9 mouse cellular contexts compared by ENCODE assay signal in the genomic region with DNA sequence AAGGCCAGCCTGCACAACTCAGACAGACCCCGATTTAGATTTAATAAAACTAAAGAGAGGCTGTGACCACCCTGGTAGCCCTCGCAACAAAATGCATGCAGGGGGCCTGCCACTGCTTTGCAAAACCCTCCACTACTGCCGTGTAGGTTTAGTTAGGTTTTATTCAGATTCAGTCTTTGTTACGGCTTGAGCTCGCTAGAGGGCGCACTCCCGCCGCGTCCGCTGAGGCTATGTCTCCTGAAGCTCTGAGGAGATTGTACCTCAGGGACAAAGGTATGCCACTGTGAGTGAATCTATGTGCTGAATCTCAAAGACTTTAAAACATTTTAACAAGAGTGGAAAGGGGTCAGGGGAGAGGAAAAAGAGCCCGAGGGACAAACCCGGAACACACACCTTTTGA. TPM values are rescaled to one million over a fixed set of nuclear protein-coding genes. Genes with fewer than 3 reads are reported as not detected.
A peak's percentile ranks its signal among the peaks of the same experiment; 100 is the strongest.
DNase-seq lines count a peak whose midpoint lies in the region; ATAC-seq and TF ChIP-seq lines count a peak whose summit lies in the region.
"Had no signal": no experiment of that assay in that cellular context is flagged by ENCODE, and none has a peak within 500 bp of the region (broad histone marks: within the 10 kb centered on the region; RNA-seq: fewer than 3 reads in every experiment).

No protein-coding gene starts in this region.

- H3K9ac ChIP-seq in heart, postnatal 0 days (replicated peaks; ENCODE audit: low read depth, low read length) = no peak overlapping the region
- H3K9ac ChIP-seq in neural tube, embryonic 11.5 days (ENCODE audit: low read length) = no peak overlapping the region
- H3K9ac ChIP-seq: liver, embryonic 15.5 days had no signal

- H3K4me1 ChIP-seq in heart, postnatal 0 days (ENCODE audit: control insufficient read depth, insufficient read depth) = no peaks in the 10 kb centered on the region
- H3K4me1 ChIP-seq in E14TG2a.4 (replicated peaks; ENCODE audit: low read depth, low read length) = peaks cover 10% of the 10 kb centered on the region; the same call in 1 of the 2 replicates
- no peaks in the 10 kb centered on the region for H3K4me1 ChIP-seq in neural tube, embryonic 11.5 days (ENCODE audit: control insufficient read depth, insufficient read depth, low read length)
- H3K4me1 ChIP-seq: liver, embryonic 15.5 days had no signal

- no peak overlapping the region for H3K27ac ChIP-seq in heart, postnatal 0 days (ENCODE audit: low read depth)
- H3K27ac ChIP-seq in neural tube, embryonic 11.5 days (ENCODE audit: low read depth, low read length) = no peak overlapping the region
- H3K27ac ChIP-seq: liver, embryonic 15.5 days had no signal

- intact Hi-C loops in left cerebral cortex, postnatal 4 days (cut with DNase I) = no loop called here

- TF ChIP-seq CTCF in heart, postnatal 0 days (IDR thresholded peaks at IDR 0.05; ENCODE audit: low read depth) = peak; percentile 54
- TF ChIP-seq CTCF in E14TG2a.4 (conservative IDR thresholded peaks at IDR 0.05; ENCODE audit: low read length) = peak; percentile 48

- 18% methylated on average over 12 of the region's 12 CpGs for WGBS in heart, postnatal 0 days
- WGBS in neural tube, embryonic 11.5 days = 20% methylated on average over 12 of the region's 12 CpGs

- no peaks in the 10 kb centered on the region for H3K9me3 ChIP-seq in heart, postnatal 0 days (replicated peaks; ENCODE audit: control insufficient read depth, low read length)
- no peaks in the 10 kb centered on the region for H3K9me3 ChIP-seq in E14TG2a.4 (ENCODE audit: low read length)
- no peaks in the 10 kb centered on the region for H3K9me3 ChIP-seq in neural tube, embryonic 11.5 days (ENCODE audit: control insufficient read depth, low read length)
- H3K9me3 ChIP-seq: liver, embryonic 15.5 days had no signal

- no peak for TF ChIP-seq EP300 in heart, postnatal 0 days (IDR thresholded peaks at IDR 0.05; ENCODE audit: low read depth)

- H3K4me2 ChIP-seq in heart, postnatal 0 days (ENCODE audit: low read depth, low read length) = no peak overlapping the region
- no peak overlapping the region for H3K4me2 ChIP-seq in neural tube, embryonic 11.5 days (ENCODE audit: low read depth)
- H3K4me2 ChIP-seq: liver, embryonic 15.5 days had no signal

- no peak for ATAC-seq in heart, postnatal 0 days (ENCODE audit: insufficient read depth, low read depth)
- ATAC-seq in neural tube, embryonic 11.5 days (ENCODE audit: insufficient read depth, low FRiP score, low TSS enrichment) = no peak

- H3K27me3 ChIP-seq in heart, postnatal 0 days (ENCODE audit: control insufficient read depth, insufficient read depth, low read length) = no peaks in the 10 kb centered on the region
- no peaks in the 10 kb centered on the region for H3K27me3 ChIP-seq in E14TG2a.4 (ENCODE audit: insufficient read depth, low read length)
- H3K27me3 ChIP-seq in neural tube, embryonic 11.5 days (ENCODE audit: control insufficient read depth, insufficient read depth, low read length) = no peaks in the 10 kb centered on the region
- H3K27me3 ChIP-seq: liver, embryonic 15.5 days had no signal

- DNase-seq in heart, postnatal 0 days (ENCODE audit: low spot score) = peak; percentile 24
- no peak for DNase-seq in heart, adult 9 months (ENCODE audit: low spot score in 2 of 2)
- DNase-seq in c-Kit-positive CD71-negative TER-119-negative erythroid progenitor cells, embryonic 14.5 days (ENCODE audit: low read depth) = peak; percentile 7
- peak; percentile 34 to 37 for DNase-seq in frontal cortex, postnatal 36 days (ENCODE audit: low spot score in 2 of 2)
- DNase-seq in left cerebral cortex, postnatal 4 days = peak; percentile 38
- DNase-seq in neural tube, embryonic 11.5 days (ENCODE audit: low spot score) = peak; percentile 61
- peak; percentile 6 to 12 for DNase-seq in thymus, postnatal 36 days

- no peak overlapping the region for H3K4me3 ChIP-seq in heart, postnatal 0 days (ENCODE audit: low read depth, low read length)
- H3K4me3 ChIP-seq in E14TG2a.4 (replicated peaks; ENCODE audit: low read length) = no peak overlapping the region
- no peak overlapping the region for H3K4me3 ChIP-seq in neural tube, embryonic 11.5 days (ENCODE audit: low read depth, low read length)
- H3K4me3 ChIP-seq: liver, embryonic 15.5 days had no signal

- no peaks in the 10 kb centered on the region for H3K36me3 ChIP-seq in heart, postnatal 0 days (replicated peaks; ENCODE audit: control insufficient read depth, insufficient read depth, low read length)
- H3K36me3 ChIP-seq in E14TG2a.4 (ENCODE audit: insufficient read depth, low read length) = no peaks in the 10 kb centered on the region
- H3K36me3 ChIP-seq in neural tube, embryonic 11.5 days (ENCODE audit: control insufficient read depth, insufficient read depth, low read length) = no peaks in the 10 kb centered on the region
- H3K36me3 ChIP-seq: liver, embryonic 15.5 days had no signal

RNA-seq across cellular contexts. Expression of a gene that starts 0.7 kb away (rescaled TPM):
- total RNA-seq in heart, postnatal 0 days (2014; rRNA removed; ENCODE audit: low replicate concordance) = not detected in 2 replicates
- polyA plus RNA-seq in heart, postnatal 0 days (2015; fragmentation: Nextera tagmentation; extraction: Ambion mirVana) = not detected in 2 replicates
- not detected for total RNA-seq in left cerebral cortex, postnatal 4 days (2021)
- not detected in 2 replicates for polyA plus RNA-seq in neural tube, embryonic 11.5 days (2014; fragmentation: Nextera tagmentation; extraction: Ambion mirVana)
- polyA plus RNA-seq: liver, embryonic 15.5 days had no signal

RNA-seq across cellular contexts. Expression of a gene that starts 18.0 kb away (rescaled TPM):
- not detected in 2 replicates for total RNA-seq in heart, postnatal 0 days (2014; rRNA removed; ENCODE audit: low replicate concordance)
- polyA plus RNA-seq in heart, postnatal 0 days (2015; fragmentation: Nextera tagmentation; extraction: Ambion mirVana) = not detected in 2 replicates
- total RNA-seq in left cerebral cortex, postnatal 4 days (2021) = not detected
- not detected in 2 replicates for polyA plus RNA-seq in neural tube, embryonic 11.5 days (2014; fragmentation: Nextera tagmentation; extraction: Ambion mirVana)
- polyA plus RNA-seq: liver, embryonic 15.5 days had no signal

RNA-seq across cellular contexts. Expression of a gene that starts 26.5 kb away (rescaled TPM):
- total RNA-seq in heart, postnatal 0 days (2014; rRNA removed; ENCODE audit: low replicate concordance) = not detected in 2 replicates
- not detected in 2 replicates for polyA plus RNA-seq in heart, postnatal 0 days (2015; fragmentation: Nextera tagmentation; extraction: Ambion mirVana)
- not detected for total RNA-seq in left cerebral cortex, postnatal 4 days (2021)
- not detected in 2 replicates for polyA plus RNA-seq in neural tube, embryonic 11.5 days (2014; fragmentation: Nextera tagmentation; extraction: Ambion mirVana)
- polyA plus RNA-seq: liver, embryonic 15.5 days had no signal

RNA-seq across cellular contexts. Expression of a gene that starts 36.8 kb away (rescaled TPM):
- total RNA-seq in heart, postnatal 0 days (2014; rRNA removed; ENCODE audit: low replicate concordance) = not detected in 2 replicates
- polyA plus RNA-seq in heart, postnatal 0 days (2015; fragmentation: Nextera tagmentation; extraction: Ambion mirVana) = not detected in 2 replicates
- total RNA-seq in left cerebral cortex, postnatal 4 days (2021) = not detected
- polyA plus RNA-seq in neural tube, embryonic 11.5 days (2014; fragmentation: Nextera tagmentation; extraction: Ambion mirVana) = not detected in 2 replicates
- polyA plus RNA-seq: liver, embryonic 15.5 days had no signal

RNA-seq across cellular contexts. Expression of a gene that starts 41.3 kb away (rescaled TPM):
- not detected in 2 replicates for total RNA-seq in heart, postnatal 0 days (2014; rRNA removed; ENCODE audit: low replicate concordance)
- not detected in 2 replicates for polyA plus RNA-seq in heart, postnatal 0 days (2015; fragmentation: Nextera tagmentation; extraction: Ambion mirVana)
- not detected for total RNA-seq in left cerebral cortex, postnatal 4 days (2021)
- not detected in 2 replicates for polyA plus RNA-seq in neural tube, embryonic 11.5 days (2014; fragmentation: Nextera tagmentation; extraction: Ambion mirVana)
- polyA plus RNA-seq: liver, embryonic 15.5 days had no signal

Comparison
In these comparisons a context has a peak if more than half of its experiments do, and no peak if none do; other contexts are left out.
1. DNase-seq: peak in heart, postnatal 0 days (single experiment), c-Kit-positive CD71-negative TER-119-negative erythroid progenitor cells, embryonic 14.5 days (single experiment), frontal cortex, postnatal 36 days (2 of 2), left cerebral cortex, postnatal 4 days (single experiment), neural tube, embryonic 11.5 days (single experiment) and thymus, postnatal 36 days (2 of 2); none in heart, adult 9 months (0 of 2).